Mouse (Mus musculus) left cerebral cortex, postnatal 25 days (tissue): ENCODE measurements around the gene Kat6b. TPM values are rescaled to one million over a fixed set of nuclear protein-coding genes. Genes with fewer than 3 reads are reported as not detected.

Experiments
- DNase-seq, 2 experiments: peaks; one replicate each; pipeline ENCODE4 v3.0.0; 2022; ENCODE audit warnings: low spot score in 2 of 2, mixed read lengths in 1 of 2
- intact Hi-C: fragments of 180-260 bp; cut with DNase I; formaldehyde crosslinking; loops from one replicate; pipeline ENCODE4 v1.15.1; 2025
- total RNA-seq, 2 experiments: library from RNA; stranded (reverse); gene quantifications; 2 replicates each; pipeline ENCODE4 v1.2.3; 2021

Kat6b gene
- total RNA-seq, 2 experiments from 2014 or later: 84.3 to 85.7 TPM

DNA sequence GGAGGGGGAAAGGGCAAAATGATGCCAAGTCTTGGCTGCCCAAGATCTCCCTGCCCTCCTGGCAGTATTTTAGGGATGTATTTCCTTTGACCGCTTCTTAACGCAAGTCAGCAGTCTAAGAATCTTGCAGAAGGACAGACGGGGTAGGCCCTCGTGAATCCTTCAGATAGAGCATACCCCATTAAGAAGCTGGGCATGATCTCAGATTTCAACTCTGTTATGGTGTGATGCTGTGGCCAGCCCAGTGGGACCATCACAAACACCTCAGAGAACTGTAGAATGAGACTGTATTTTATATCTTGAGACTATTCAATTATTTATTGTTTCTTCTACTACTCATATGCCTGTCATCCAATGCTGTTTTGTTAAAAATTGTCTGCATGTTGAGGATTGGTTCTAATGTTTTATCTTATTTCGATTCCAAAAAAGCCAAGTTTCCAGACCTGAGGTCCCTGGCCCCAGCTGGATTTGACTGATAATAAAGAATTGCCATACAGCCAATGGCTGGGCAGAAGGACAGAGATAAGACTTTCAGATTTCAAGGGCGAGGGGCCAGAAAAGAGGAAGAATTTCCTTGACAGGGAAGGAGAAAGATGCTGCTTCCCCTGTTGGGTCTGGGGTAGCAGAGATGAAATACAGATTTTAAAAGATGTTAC is 67.8 kb downstream of the Kat6b start:
- intact Hi-C loops: no loop called here
- DNase-seq: no peak

- intact Hi-C loops: no loop called here
- no peak for DNase-seq
These were observed 68.4 kb downstream of the Kat6b start for GRCm38 (mm10) chr14:21549608-21550115.

DNA sequence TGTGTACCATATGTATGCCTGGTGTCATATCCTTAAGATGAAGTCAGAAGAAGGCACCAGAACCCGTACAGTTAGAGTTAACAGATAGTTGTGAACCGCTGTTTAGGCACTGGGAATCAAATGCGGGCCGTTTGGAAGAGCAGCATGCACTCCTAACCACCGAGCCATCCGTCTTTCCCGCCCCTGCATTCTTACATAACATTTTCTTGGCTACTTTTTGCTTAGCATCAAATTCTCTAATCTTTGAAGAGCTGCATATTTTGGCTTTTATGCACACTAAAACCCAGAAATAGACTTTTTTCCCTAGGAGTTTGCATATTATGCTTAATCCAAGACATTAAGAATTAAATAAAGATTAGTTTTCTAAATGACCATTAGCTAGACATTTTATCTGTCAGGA is 69.3 kb downstream of the Kat6b start:
- intact Hi-C loops: no loop called here

DNA sequence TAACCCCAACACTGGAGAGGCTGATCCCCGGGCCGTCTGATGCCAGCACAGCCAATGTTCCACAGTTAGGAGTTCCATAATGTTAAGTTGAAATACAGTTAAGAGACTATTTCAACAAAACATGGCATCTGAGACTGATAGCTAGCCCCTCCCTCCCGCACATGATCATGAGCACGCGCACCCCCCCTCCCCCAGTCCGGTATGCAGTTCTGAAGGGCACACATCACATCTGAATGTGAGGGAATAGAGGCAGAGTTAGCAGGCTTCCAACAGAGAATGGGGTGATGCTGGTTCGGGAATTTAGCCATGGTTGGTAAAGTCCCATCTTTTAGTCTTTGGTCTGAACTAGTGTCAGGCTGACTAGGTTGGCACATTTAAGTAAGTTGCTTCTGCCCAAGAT is 70.4 kb downstream of the Kat6b start:
- DNase-seq: no peak
- intact Hi-C loops: no loop called here

More for the DNA sequence above, 69.3 kb downstream of the Kat6b start:
- peak in 1 of 2 experiments; percentile 64 for DNase-seq

- DNase-seq: peak in 1 of 2 experiments; percentile 72
- intact Hi-C loops: no loop called here
These were observed 71.7 kb downstream of the Kat6b start for GRCm38 (mm10) chr14:21552958-21553357.

- intact Hi-C loops: no loop called here
- DNase-seq: no peak
These were observed 72.8 kb downstream of the Kat6b start for GRCm38 (mm10) chr14:21554046-21554445.

GRCm38 (mm10) chr14:21558440-21559131 is 77.4 kb downstream of the Kat6b start:
- DNase-seq: peak in 1 of 2 experiments; percentile 61
- intact Hi-C loops: loop anchor here (5.0 kb wide), 1 partner anchor 46 kb away; no protein-coding TSS in a partner anchor

DNA sequence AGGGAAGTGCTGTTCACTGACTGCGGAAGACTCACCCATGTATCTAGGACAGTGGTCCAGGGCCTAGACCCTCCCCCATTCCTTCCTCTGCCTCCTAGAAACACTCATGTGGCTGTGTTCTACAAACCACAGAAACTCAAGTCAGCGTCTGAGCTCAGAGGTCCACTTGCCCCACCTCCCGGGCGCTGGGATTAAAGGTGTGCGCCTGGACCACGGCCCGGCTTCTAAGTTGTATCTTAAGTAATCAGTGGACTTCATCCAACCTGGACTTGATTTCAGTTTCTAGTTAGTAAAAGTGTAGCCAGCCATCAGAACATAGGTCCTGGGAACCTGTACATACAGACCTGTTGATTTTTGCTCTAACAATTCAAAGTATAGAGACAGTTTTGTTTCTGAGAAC is 78.2 kb downstream of the Kat6b start:
- intact Hi-C loops: loop anchor here (5.0 kb wide), 1 partner anchor 47 kb away; no protein-coding TSS in a partner anchor
- DNase-seq: no peak

- no peak for DNase-seq
- intact Hi-C loops: no loop called here
These were observed 79.4 kb downstream of the Kat6b start for GRCm38 (mm10) chr14:21560481-21561209.

- intact Hi-C loops: no loop called here
- DNase-seq: no peak
These were observed 80.3 kb downstream of the Kat6b start for GRCm38 (mm10) chr14:21561396-21562065.

GRCm38 (mm10) chr14:21563584-21564118 is 82.4 kb downstream of the Kat6b start:
- no peak for DNase-seq
- intact Hi-C loops: no loop called here

DNA sequence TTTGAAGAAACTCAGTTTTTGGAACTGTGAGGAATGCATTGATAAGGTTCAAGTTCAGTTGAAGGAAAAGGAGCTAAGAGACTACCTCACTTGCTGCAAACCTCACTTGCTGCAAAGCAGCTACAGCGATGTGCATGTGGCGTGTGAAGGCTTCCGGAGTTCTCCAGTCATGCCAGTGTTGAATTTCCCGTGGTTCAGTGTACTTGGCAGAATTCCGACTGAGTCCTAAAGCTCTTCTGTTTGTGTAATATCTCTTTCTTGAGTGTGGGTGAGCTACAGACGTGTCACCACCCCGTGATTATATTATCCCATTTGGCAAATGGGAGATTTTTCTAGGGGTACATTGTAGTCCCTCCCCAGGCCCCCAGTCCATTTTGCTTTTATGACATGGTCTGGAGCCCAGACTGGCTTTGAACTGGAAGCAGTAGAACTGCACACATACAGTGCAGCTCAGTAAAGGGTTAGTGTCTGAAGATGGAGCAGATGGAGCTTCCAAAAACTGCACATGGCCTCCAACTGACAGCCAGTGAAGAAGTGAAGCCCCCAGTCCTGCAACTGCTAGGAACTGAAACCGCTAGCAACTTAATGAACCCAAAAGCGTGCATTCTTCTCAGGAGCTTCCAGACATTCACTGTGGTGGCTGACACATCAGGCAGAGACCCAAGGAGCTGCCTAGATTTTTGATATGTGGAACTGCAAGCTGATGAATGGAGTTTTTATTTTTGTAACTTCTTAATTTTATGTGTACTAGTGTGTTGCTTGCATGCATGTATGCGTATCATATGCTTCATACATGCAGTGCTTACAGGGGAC is 84.5 kb downstream of the Kat6b start:
- intact Hi-C loops: no loop called here
- peak in 1 of 2 experiments; percentile 77 for DNase-seq

DNA sequence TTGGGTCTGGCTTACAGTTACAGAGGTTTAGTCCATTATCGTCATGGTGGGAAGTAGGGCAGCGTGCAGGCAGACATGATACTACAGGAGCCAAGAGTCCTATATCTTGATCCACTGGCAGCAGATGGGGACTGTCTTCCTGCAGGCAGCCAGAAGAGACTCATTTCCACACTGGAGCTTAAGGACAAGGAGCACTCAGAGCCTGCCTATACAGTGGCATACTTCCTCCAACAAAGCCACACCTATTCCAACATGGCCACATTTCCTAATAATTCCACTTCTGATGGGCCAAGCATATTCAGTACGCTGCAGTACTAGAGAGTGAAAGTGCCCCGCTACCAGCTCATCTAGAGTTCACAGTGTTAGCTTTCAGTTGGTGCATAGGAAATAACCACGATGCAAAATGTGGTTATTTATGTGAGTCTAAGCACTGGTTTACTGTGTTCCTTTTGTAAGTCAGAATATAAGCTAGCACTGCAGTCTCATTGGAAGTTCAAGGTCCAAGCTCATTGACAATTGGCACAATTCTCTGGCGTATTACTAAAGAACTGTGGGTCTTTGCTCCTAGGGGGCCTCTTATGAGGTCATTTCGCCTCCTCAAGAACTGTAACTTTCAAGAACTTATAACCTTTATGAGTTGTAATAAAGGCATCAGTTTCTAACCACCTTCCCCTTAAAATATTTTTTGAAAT is 86.2 kb downstream of the Kat6b start:
- intact Hi-C loops: no loop called here
- no peak for DNase-seq

GRCm38 (mm10) chr14:21568821-21569220 is 87.6 kb downstream of the Kat6b start:
- intact Hi-C loops: no loop called here
- DNase-seq: no peak

- intact Hi-C loops: no loop called here
- DNase-seq: no peak
These were observed 93.6 kb downstream of the Kat6b start for GRCm38 (mm10) chr14:21574686-21575309.

DNA sequence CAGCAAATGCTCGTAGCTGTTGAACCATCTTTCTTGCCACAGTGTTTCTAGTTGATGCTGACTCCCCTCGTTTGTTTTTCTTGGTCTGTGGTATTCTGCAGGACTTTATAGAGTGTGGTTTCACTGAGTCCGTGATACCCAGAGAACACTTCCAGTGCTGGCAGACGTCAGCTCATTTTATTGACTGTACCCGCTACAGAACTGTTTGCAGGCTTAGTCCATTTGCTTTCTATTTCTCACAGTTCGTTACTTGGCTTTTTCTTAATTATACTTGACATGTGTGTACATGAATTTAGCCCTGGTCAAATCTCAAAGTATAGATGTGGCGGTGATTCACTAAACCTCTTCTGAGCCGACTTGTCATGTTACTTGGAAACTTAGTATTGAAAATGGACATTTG is 95.6 kb downstream of the Kat6b start:
- no peak for DNase-seq
- intact Hi-C loops: no loop called here

DNA sequence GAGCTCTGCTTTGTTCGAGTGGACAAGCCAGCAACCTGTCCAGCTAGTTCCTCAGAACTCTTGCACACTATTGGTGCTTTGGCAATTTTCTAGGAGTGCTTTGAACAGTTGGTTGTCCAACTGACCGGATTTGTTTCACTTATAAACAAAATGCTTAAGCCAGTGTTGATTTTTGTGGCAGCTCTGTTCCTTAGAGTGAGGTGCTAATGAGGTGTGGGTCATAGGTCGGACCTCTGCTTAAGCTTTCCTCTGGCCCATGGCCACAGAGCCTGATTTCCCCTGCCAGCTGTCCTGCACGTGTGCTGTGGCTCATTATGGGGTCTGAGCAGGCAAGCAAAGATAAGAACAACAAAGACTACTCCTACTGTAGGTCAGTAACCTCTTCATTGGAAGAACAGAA is 100.0 kb downstream of the Kat6b start:
- DNase-seq: no peak
- intact Hi-C loops: no loop called here

- intact Hi-C loops: no loop called here
These were observed 101.1 kb downstream of the Kat6b start for GRCm38 (mm10) chr14:21582301-21582700.

More at GRCm38 (mm10) chr14:21582301-21582700, 101.1 kb downstream of the Kat6b start:
- no peak for DNase-seq
